Mouse (Mus musculus) small intestine, adult 2 months (tissue): ENCODE measurements around the gene Mark2.

Experiments used
- CTCF ChIP-seq: fragments of 200-500 bp; IDR thresholded peaks from 2 replicates; pipeline ENCODE4 v1.5.1; 2012; ENCODE audit warnings: low read depth, mild to moderate bottlenecking, control low read depth, inconsistent platforms, low read length, moderate library complexity, mixed read lengths; ENCODE audit not compliant: insufficient replicate concordance, insufficient read length; ENCODE audit errors: extremely low read depth
- POLR2A ChIP-seq: fragments of 200-500 bp; IDR thresholded peaks from 2 replicates; pipeline ENCODE4 v1.6.1; 2012; ENCODE audit warnings: low read depth, mild to moderate bottlenecking, control low read depth, inconsistent platforms, low read length, moderate library complexity

DNA sequence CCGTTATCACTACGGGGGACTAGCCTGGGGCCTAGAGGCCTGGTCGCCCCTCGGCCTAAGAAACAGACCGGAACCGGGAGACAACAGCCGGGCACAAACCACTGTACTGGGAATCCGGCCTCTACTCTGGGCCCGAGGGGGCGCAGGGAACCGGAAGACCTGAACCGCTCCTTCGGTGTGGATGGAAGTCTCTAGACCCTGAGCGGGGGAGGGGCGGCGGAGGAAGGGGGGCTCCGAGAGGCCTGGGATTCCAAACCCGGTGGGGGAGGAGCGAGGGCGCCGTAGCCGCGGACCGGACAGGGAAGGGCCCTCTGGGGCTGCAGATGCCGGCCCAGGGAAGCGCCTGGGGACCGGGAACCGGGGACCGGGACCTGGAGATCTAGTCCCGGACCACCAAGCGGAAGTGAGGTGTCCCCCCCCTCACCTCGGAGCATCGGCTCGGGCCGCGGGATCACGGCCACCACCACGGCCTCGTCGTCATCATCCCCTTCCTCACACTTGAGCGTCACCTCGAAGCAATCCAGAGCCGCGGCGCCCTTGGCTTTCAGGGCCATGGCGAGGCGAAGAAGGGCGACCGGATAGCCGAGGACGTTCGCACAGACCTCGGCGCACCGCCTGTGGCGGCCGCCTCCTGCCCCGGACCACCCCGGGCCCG is 40.7 kb upstream of the Mark2 start:
- TF ChIP-seq CTCF (no peak), POLR2A (no peak)
